Mouse (Mus musculus) lung, adult 2 months (tissue): ENCODE measurements around the gene Ccdc61. TPM values are rescaled to one million over a fixed set of nuclear protein-coding genes. Genes with fewer than 3 reads are reported as not detected.

Experiments
- DNase-seq: peaks from one replicate; pipeline ENCODE4 v3.0.0; 2022
- H3K4me1 ChIP-seq: fragments of 200-500 bp; 2 replicates; pipeline ENCODE4 v1.6.1; 2011; ENCODE audit warnings: low read length; ENCODE audit not compliant: control insufficient read depth, insufficient read depth
- H3K4me3 ChIP-seq: fragments of 200-500 bp; replicated peaks from 2 replicates; pipeline ENCODE3; 2011; ENCODE audit warnings: low read depth, mild to moderate bottlenecking, control low read depth, low read length; ENCODE audit errors: extremely low read depth
- CTCF ChIP-seq: fragments of 200-500 bp; IDR thresholded peaks from 2 replicates; pipeline ENCODE4 v1.5.1; 2011; ENCODE audit warnings: mild to moderate bottlenecking, low read length, control low read depth; ENCODE audit not compliant: insufficient read depth
- POLR2A ChIP-seq: fragments of 200-500 bp; IDR thresholded peaks from 2 replicates; pipeline ENCODE4 v1.6.1; 2011; ENCODE audit warnings: low read depth, mild to moderate bottlenecking, control low read depth, low read length, borderline replicate concordance; ENCODE audit errors: extremely low read depth
- WGBS: fragments of 180-500 bp; shearing (Covaris S2); methylation state at CpG from one replicate; pipeline ENCODE4 v1.1.7; 2018; 5-methylcytosine and 5-hydroxymethylcytosine counted together
- polyA plus RNA-seq: library from polyadenylated mRNA; depleted of rRNA; stranded (reverse); fragments of >200 nt; gene quantifications from 2 replicates; pipeline ENCODE4 v1.2.3, GENCODE M21; 2012

The Ccdc61 gene
- polyA plus RNA-seq, 1 experiment, result 26.9 TPM

DNA sequence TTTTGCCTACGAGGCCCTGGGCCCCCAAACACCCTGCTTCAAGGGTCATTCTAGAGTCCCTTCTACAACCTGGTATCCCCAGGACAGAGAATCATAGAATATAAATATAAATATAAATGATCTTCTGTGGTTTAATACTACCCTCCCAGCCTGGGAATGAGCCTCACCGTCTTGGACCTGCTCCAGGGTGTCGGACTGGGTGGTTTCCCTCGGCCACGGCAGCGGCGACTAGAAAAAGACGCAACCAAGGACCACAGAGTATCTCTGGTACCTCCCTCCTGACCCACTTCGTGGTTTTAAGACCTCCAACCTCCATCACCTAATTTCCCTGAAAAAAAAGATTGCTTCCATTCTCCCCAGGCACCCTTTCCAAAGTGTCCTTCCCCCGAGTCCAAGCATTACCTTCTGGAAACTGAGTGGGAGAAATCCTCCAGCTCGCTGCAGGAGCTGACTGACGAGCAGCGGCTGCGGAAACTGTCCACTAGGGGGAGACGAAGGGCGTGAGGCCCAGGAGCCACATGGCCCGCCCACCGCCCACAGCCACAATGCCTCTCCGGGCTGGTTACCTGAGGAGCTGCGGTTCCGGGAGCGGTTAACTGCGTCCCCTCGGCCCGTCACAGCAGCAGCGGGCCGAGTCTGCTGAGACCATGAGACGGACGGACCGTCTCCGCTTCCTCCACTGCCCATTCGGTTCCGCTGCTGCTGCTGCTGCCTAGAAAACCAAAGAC, 18.2 kb downstream of the Ccdc61 start:
- H3K4me3 ChIP-seq, result peak overlapping the region; percentile 21
- WGBS, result 18% methylated on average over 33 of the region's 33 CpGs
- DNase-seq, result peak; percentile 80
- no peak for TF ChIP-seq POLR2A
- TF ChIP-seq CTCF, result peak; percentile 80
- H3K4me1 ChIP-seq, result 0 out of 2 replicates have a peak, but pooled peaks cover 4% of the 10 kb centered on the region

- Histone ChIP-seq H3K4me3 (no peak overlapping the region), H3K4me1 (0 out of 2 replicates have a peak, but pooled peaks cover 4% of the 10 kb centered on the region)
- no peak for DNase-seq
- no peak for TF ChIP-seq CTCF
- WGBS, result 95% methylated on average over 8 of the region's 8 CpGs
Observed at GRCm38 (mm10) chr7:18890848-18891247, 19.4 kb downstream of the Ccdc61 start.

DNA sequence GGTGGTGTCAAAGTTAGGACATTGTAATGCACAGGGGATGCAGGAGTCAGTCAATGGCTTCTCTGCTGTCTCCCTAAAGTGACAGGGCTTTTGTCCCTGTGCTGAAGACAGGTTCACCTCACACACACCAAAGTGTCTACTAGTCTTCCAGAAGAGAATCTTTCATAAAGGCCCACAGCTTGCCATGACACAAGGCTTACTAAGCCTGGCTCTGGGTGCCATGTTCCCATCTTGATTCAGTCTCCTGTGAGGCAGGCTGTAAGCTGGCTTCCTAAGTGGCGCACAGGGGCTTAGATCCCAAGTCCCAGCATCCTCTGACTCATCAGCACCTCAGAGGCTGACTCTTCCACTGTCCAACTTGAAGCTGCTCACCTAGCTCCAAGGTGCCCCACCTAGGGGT, 23.3 kb downstream of the Ccdc61 start:
- Histone ChIP-seq H3K4me3 (no peak overlapping the region), H3K4me1 (peaks cover 10% of the 10 kb centered on the region)
- no peak for DNase-seq
- WGBS, result 100% methylated on average over 1 of the region's 1 CpGs
- TF ChIP-seq CTCF (no peak), POLR2A (no peak)

DNA sequence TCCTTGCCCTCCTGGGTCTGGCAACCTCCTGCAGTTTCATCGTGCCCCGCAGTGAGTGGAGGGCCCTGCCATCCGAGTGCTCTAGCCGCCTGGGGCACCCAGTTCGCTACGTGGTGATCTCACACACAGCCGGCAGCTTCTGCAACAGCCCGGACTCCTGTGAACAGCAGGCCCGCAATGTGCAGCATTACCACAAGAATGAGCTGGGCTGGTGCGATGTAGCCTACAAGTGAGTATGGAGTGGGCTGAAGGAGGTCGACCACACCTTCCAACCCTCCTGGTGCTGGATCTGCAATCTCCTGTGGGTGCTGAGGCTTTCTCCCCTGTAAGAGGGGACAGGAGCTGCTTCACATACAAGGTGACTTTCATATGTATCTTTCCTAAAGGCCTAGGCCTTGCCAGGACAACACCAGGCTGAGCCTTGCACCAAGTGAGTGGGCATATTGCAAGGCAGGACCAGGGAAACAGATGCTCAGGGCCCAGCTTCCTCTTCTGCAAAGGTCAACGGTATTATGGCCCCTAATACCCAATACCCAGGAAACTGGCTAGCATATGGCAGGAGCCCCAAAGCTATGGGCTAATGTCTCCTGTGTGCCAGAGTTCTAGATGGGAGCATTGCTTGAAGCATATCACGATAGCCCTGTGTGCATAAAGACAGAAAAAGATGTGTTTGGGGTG, 25.3 kb downstream of the Ccdc61 start:
- WGBS, result 33% methylated on average over 13 of the region's 13 CpGs
- H3K4me3 ChIP-seq, result peak overlapping the region; percentile 6
- no peak for DNase-seq
- TF ChIP-seq POLR2A (no peak), CTCF (no peak)
- peaks cover 10% of the 10 kb centered on the region for H3K4me1 ChIP-seq

DNA sequence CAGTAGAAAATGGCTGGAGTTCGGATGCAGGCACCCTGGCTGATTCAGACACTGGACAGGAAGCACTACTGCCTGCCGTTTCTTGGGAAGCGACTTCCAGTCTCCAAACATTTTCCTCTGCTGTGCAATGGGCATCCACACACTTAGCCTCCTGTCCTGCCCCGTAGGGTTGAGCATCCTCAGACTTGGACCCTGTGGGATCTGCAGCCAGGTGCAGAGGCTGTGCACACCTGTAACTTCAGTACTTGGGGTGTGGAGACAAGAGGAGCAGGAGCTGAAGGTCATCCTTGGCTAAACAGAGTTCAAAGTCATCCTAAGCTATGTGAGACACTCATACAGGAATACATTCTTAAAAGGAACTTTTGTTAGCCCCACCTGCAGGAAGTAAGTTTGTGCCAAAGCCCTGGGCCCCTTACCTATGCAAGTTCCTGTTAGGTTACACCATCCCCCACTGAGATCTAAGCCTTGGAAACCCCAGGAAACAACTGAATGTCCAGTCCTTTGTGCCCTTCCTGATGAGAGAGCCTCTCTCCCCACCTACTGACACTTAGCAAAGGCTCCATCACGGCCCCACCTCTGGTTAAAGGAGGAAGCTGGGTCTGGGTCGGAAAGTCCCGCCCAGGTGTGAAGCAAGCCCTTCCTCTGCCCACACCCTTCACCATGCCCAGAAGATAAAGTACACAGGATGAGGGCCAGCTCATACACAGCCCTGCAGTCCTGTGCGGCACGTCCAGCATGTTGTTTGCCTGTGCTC, 26.0 kb downstream of the Ccdc61 start:
- WGBS, result 23% methylated on average over 9 of the region's 9 CpGs
- H3K4me1 ChIP-seq, result peaks cover 10% of the 10 kb centered on the region
- H3K4me3 ChIP-seq, result peak overlapping the region; percentile 6
- TF ChIP-seq POLR2A, result no peak; the same call in 1 of the 2 replicates
- no peak for TF ChIP-seq CTCF
- peak; percentile 43 for DNase-seq

DNA sequence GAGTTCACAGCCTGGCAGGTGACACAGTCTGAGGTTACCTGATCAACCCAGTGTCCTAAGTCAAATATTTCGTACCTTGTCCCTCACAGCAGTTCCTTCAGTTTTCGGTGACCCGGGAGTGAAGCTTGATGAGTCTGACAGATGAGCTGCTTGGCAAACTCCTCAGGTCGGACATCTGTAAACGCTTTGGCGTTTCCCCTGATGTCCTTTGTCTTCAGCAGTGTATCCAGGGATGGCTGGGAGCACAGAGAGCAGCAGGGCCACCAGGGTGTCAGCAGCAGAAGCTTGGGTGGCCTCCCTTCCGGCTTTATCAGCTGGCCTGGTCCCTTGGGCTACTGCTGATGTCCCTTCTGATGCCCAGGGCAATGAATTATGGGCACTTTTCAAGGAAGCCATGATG, 31.5 kb downstream of the Ccdc61 start:
- no peaks in the 10 kb centered on the region for H3K4me1 ChIP-seq
- H3K4me3 ChIP-seq, result no peak overlapping the region
- no peak for DNase-seq
- no peak for TF ChIP-seq CTCF
- no peak for TF ChIP-seq POLR2A
- WGBS, result 54% methylated on average over 7 of the region's 7 CpGs

DNA sequence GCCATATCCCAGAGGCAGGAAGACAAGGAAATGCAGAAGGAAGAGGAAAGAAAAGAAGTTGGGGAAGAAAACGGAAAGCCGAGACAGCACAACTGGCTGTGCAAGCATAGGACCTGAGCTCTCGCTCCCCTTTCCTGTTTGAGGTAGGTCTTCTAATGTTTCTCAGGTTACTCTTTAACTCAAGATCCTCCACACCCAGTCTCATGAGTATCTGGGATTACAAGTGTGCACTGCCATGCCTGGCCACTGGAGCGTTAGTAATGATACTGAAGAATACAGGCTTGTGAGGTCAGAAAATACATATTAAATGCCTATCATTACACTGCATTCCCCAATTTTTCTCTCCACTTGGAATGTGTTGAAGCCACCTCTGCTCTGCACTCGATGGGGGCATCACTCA, 34.8 kb downstream of the Ccdc61 start:
- Histone ChIP-seq H3K4me1 (no peaks in the 10 kb centered on the region), H3K4me3 (no peak overlapping the region)
- TF ChIP-seq POLR2A (no peak), CTCF (no peak)
- no peak for DNase-seq
- 59% methylated on average over 5 of the region's 5 CpGs for WGBS

- TF ChIP-seq POLR2A (0 out of 2 replicates have a peak, but pooled peaks have one; percentile 25), CTCF (peak; percentile 98)
- H3K4me3 ChIP-seq, result peak overlapping the region; percentile 55
- H3K4me1 ChIP-seq, result no peaks in the 10 kb centered on the region
- WGBS, result 2% methylated on average over 10 of the region's 10 CpGs
- DNase-seq, result peak; percentile 57
Observed at GRCm38 (mm10) chr7:18873253-18873652, 37.0 kb downstream of the Ccdc61 start.

- Histone ChIP-seq H3K4me1 (no peaks in the 10 kb centered on the region), H3K4me3 (peak overlapping the region; percentile 29)
- 2% methylated on average over 7 of the region's 7 CpGs for WGBS
- TF ChIP-seq CTCF (no peak), POLR2A (no peak)
- no peak for DNase-seq
Observed at GRCm38 (mm10) chr7:18872816-18873215, 37.4 kb downstream of the Ccdc61 start.
